Mouse (Mus musculus) left cerebral cortex, postnatal 25 days (tissue): ENCODE measurements around the gene Zfp11. TPM values are rescaled to one million over a fixed set of nuclear protein-coding genes. Genes with fewer than 3 reads are reported as not detected.
A peak's percentile ranks its signal among the peaks of the same experiment; 100 is the strongest.
"Not testable (repeated sequence)": the region's sequence is repeated elsewhere in the genome, so short reads cannot be mapped to it uniquely, and the experiment has no call there.

Experiments
- DNase-seq, 2 experiments: peaks; one replicate each; pipeline ENCODE4 v3.0.0; 2022; ENCODE audit warnings: low spot score in 2 of 2, mixed read lengths in 1 of 2
- intact Hi-C: fragments of 180-260 bp; cut with DNase I; formaldehyde crosslinking; loops from one replicate; pipeline ENCODE4 v1.15.1; 2025
- total RNA-seq, 2 experiments: library from RNA; stranded (reverse); gene quantifications; 2 replicates each; pipeline ENCODE4 v1.2.3; 2021

The Zfp11 gene
- 1 to 10 TPM; 6.5 to 7.6 TPM for total RNA-seq

GRCm38 (mm10) chr5:129670036-129670458 lies at the start of gene Zfp11:
Zfp11 (minus strand) TSS chr5:129670099.
- intact Hi-C loops, result loop anchor here (5.0 kb wide), 1 partner anchor 47 kb away; the partner anchor contains the start of gene Mrps17
- peak; percentile 82 for DNase-seq

GRCm38 (mm10) chr5:129717016-129717415 lies 47.1 kb upstream of the Zfp11 start:
- no peak for DNase-seq
- intact Hi-C loops, result loop anchor here (5.0 to 10.0 kb wide), 2 partner anchors 45 to 538 kb away; partner anchors contain the start of genes Sbds, Tyw1 and Zfp11

GRCm38 (mm10) chr5:129715326-129715861 lies 45.5 kb upstream of the Zfp11 start, which contains the start of gene Mrps17:
Mrps17 (plus strand) TSS chr5:129715497.
- DNase-seq, result peak; percentile 90 to 96
- intact Hi-C loops, result loop anchor here (1.0 to 10.0 kb wide), 3 partner anchors 10 to 539 kb away; partner anchors contain the start of genes Nipsnap2, Sbds, Tyw1 and Zfp11

- intact Hi-C loops, result no loop called here
Measured at GRCm38 (mm10) chr5:129708412-129708811, 38.5 kb upstream of the Zfp11 start, which contains the start of gene Sept14. Sept14 (minus strand) TSS chr5:129708512.

GRCm38 (mm10) chr5:129703368-129703767 lies 33.5 kb upstream of the Zfp11 start:
- DNase-seq, result no peak
- intact Hi-C loops, result no loop called here

More at GRCm38 (mm10) chr5:129708412-129708811, 38.5 kb upstream of the Zfp11 start, which contains the start of gene Sept14:
- no peak for DNase-seq

- no peak for DNase-seq
- intact Hi-C loops, result no loop called here
Measured at GRCm38 (mm10) chr5:129701706-129702105, 31.8 kb upstream of the Zfp11 start.

GRCm38 (mm10) chr5:129700506-129700905 lies 30.6 kb upstream of the Zfp11 start:
- intact Hi-C loops, result no loop called here

GRCm38 (mm10) chr5:129690528-129690927 lies 20.6 kb upstream of the Zfp11 start:
- intact Hi-C loops, result no loop called here
- no peak for DNase-seq

More at GRCm38 (mm10) chr5:129700506-129700905, 30.6 kb upstream of the Zfp11 start:
- no peak for DNase-seq

GRCm38 (mm10) chr5:129687621-129688020 lies 17.7 kb upstream of the Zfp11 start:
- intact Hi-C loops, result no loop called here
- DNase-seq, result no peak

GRCm38 (mm10) chr5:129685141-129685540 lies 15.2 kb upstream of the Zfp11 start:
- DNase-seq, intact Hi-C loops: not testable (repeated sequence)

GRCm38 (mm10) chr5:129669453-129670035 lies 355 bp downstream of the Zfp11 start:
- intact Hi-C loops, result loop anchor here (5.0 kb wide), 1 partner anchor 48 kb away; the partner anchor contains the start of gene Mrps17
- no peak for DNase-seq

GRCm38 (mm10) chr5:129667851-129668250 lies 2.0 kb downstream of the Zfp11 start:
- intact Hi-C loops, result no loop called here
- peak in 1 of 2 experiments; percentile 57 for DNase-seq

- intact Hi-C loops, result no loop called here
- DNase-seq, result peak; percentile 24 to 66
Measured at GRCm38 (mm10) chr5:129666271-129666909, 3.5 kb downstream of the Zfp11 start.

GRCm38 (mm10) chr5:129664090-129664489 lies 5.8 kb downstream of the Zfp11 start:
- intact Hi-C loops, result no loop called here
- DNase-seq, result no peak

GRCm38 (mm10) chr5:129657931-129658330 lies 12.0 kb downstream of the Zfp11 start:
- intact Hi-C loops, result no loop called here
- DNase-seq, result no peak

- intact Hi-C loops, result no loop called here
- no peak for DNase-seq
Measured at GRCm38 (mm10) chr5:129657016-129657415, 12.9 kb downstream of the Zfp11 start.

- intact Hi-C loops, result no loop called here
- no peak for DNase-seq
Measured at GRCm38 (mm10) chr5:129650858-129651257, 19.0 kb downstream of the Zfp11 start.

- intact Hi-C loops, DNase-seq: not testable (repeated sequence)
Measured at GRCm38 (mm10) chr5:129632270-129633250, 37.3 kb downstream of the Zfp11 start.

- DNase-seq, intact Hi-C loops: not testable (repeated sequence)
Measured at GRCm38 (mm10) chr5:129626586-129626985, 43.3 kb downstream of the Zfp11 start.
